Mouse (Mus musculus): Measurements from ENCODE around the gene Idh1. TPM values are rescaled to one million over a fixed set of nuclear protein-coding genes. Genes with fewer than 3 reads are reported as not detected.

Gene Idh1
- polyA plus RNA-seq, 1 experiment from 2014 or later, result 292 TPM

GRCm38 (mm10) chr1:65217567-65217966, 31.3 kb upstream of the Idh1 start:
- Histone ChIP-seq H3K9me3 (replicated peaks; ENCODE audit: low read length) (no peaks in the 10 kb centered on the region), H3K4me2 (ENCODE audit: low read length) (no peak overlapping the region), H3K4me3 (replicated peaks; ENCODE audit: low read depth, low read length) (no peak overlapping the region), H3K36me3 (ENCODE audit: insufficient read depth, low read length) (peaks cover 14% of the 10 kb centered on the region), H3K4me1 (replicated peaks; ENCODE audit: insufficient read depth, low read length) (no peaks in the 10 kb centered on the region), H3K27me3 (ENCODE audit: insufficient read depth, low read length) (no peaks in the 10 kb centered on the region), H3K9ac (ENCODE audit: low read depth, low read length) (no peak overlapping the region), H3K27ac (no peak overlapping the region)
- no peak for TF ChIP-seq CTCF (IDR thresholded peaks at IDR 0.05; ENCODE audit: low read depth)
- 94% methylated on average over 2 of the region's 2 CpGs for WGBS
- DNase-seq (ENCODE audit: low spot score), result no peak
- ATAC-seq (replicated peaks; ENCODE audit: low FRiP score, low read depth), result no peak

GRCm38 (mm10) chr1:65213214-65213613, 26.9 kb upstream of the Idh1 start:
- ATAC-seq (replicated peaks; ENCODE audit: low FRiP score, low read depth) (no peak), DNase-seq (ENCODE audit: low spot score) (no peak)
- no peak for TF ChIP-seq CTCF (IDR thresholded peaks at IDR 0.05; ENCODE audit: low read depth)
- Histone ChIP-seq H3K9ac (ENCODE audit: low read depth, low read length) (no peak overlapping the region), H3K4me1 (replicated peaks; ENCODE audit: insufficient read depth, low read length) (no peaks in the 10 kb centered on the region), H3K27me3 (ENCODE audit: insufficient read depth, low read length) (no peaks in the 10 kb centered on the region), H3K4me2 (ENCODE audit: low read length) (no peak overlapping the region), H3K9me3 (replicated peaks; ENCODE audit: low read length) (no peaks in the 10 kb centered on the region; the same call in 1 of the 2 replicates), H3K27ac (no peak overlapping the region), H3K36me3 (ENCODE audit: insufficient read depth, low read length) (0 out of 2 replicates have a peak, but pooled peaks cover 11% of the 10 kb centered on the region), H3K4me3 (replicated peaks; ENCODE audit: low read depth, low read length) (no peak overlapping the region)
- 83% methylated on average over 2 of the region's 2 CpGs for WGBS

GRCm38 (mm10) chr1:65204299-65204698, 18.0 kb upstream of the Idh1 start:
- H3K4me1 ChIP-seq (replicated peaks; ENCODE audit: insufficient read depth, low read length), result no peaks in the 10 kb centered on the region
- no peak overlapping the region for H3K4me3 ChIP-seq (replicated peaks; ENCODE audit: low read depth, low read length)
- peaks cover 18% of the 10 kb centered on the region for H3K36me3 ChIP-seq (ENCODE audit: insufficient read depth, low read length)
- 71% methylated on average over 1 of the region's 1 CpGs for WGBS
- H3K9me3 ChIP-seq (replicated peaks; ENCODE audit: low read length), result no peaks in the 10 kb centered on the region
- ATAC-seq (replicated peaks; ENCODE audit: low FRiP score, low read depth) (no peak), DNase-seq (ENCODE audit: low spot score) (no peak)
- TF ChIP-seq CTCF (IDR thresholded peaks at IDR 0.05; ENCODE audit: low read depth), result no peak
- H3K27ac ChIP-seq, result no peak overlapping the region
- H3K9ac ChIP-seq (ENCODE audit: low read depth, low read length), result no peak overlapping the region
- H3K4me2 ChIP-seq (ENCODE audit: low read length), result no peak overlapping the region
- H3K27me3 ChIP-seq (ENCODE audit: insufficient read depth, low read length), result no peaks in the 10 kb centered on the region

DNA sequence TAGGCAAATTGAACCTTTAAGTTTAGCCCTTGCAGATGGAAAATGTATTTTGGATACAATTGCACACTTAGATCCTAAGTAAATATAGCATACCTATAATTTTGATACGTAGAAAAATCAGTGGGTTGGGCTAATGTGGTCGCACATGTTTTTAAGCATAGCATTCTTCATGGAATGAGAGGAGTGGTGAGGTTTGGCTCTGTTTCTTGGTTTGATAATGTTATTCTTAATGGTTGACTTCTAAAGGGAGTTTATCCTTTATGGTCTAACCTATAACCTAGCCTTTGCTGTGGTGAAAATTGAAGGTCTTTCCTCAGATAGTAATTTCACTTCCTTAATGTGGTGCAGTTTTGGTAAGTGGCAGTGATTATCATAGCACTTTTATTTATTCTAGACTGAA, 12.6 kb upstream of the Idh1 start:
- Histone ChIP-seq H3K4me2 (ENCODE audit: low read length) (no peak overlapping the region), H3K9me3 (replicated peaks; ENCODE audit: low read length) (no peaks in the 10 kb centered on the region), H3K4me3 (replicated peaks; ENCODE audit: low read depth, low read length) (no peak overlapping the region), H3K27me3 (ENCODE audit: insufficient read depth, low read length) (no peaks in the 10 kb centered on the region), H3K27ac (no peak overlapping the region), H3K36me3 (ENCODE audit: insufficient read depth, low read length) (peaks cover 5% of the 10 kb centered on the region; the same call in 1 of the 2 replicates), H3K4me1 (replicated peaks; ENCODE audit: insufficient read depth, low read length) (no peaks in the 10 kb centered on the region), H3K9ac (ENCODE audit: low read depth, low read length) (no peak overlapping the region)
- WGBS, result 96% methylated on average over 2 of the region's 2 CpGs
- DNase-seq (ENCODE audit: low spot score) (no peak), ATAC-seq (replicated peaks; ENCODE audit: low FRiP score, low read depth) (no peak)
- TF ChIP-seq CTCF (IDR thresholded peaks at IDR 0.05; ENCODE audit: low read depth), result no peak

- Histone ChIP-seq H3K9ac (ENCODE audit: low read depth, low read length) (no peak overlapping the region), H3K9me3 (replicated peaks; ENCODE audit: low read length) (no peaks in the 10 kb centered on the region), H3K4me3 (replicated peaks; ENCODE audit: low read depth, low read length) (no peak overlapping the region), H3K4me2 (ENCODE audit: low read length) (no peak overlapping the region), H3K27ac (no peak overlapping the region), H3K27me3 (ENCODE audit: insufficient read depth, low read length) (no peaks in the 10 kb centered on the region), H3K4me1 (replicated peaks; ENCODE audit: insufficient read depth, low read length) (no peaks in the 10 kb centered on the region), H3K36me3 (ENCODE audit: insufficient read depth, low read length) (peaks cover 5% of the 10 kb centered on the region; the same call in 1 of the 2 replicates)
- TF ChIP-seq CTCF (IDR thresholded peaks at IDR 0.05; ENCODE audit: low read depth), result no peak
- ATAC-seq (replicated peaks; ENCODE audit: low FRiP score, low read depth) (no peak), DNase-seq (ENCODE audit: low spot score) (no peak)
- 95% methylated on average over 2 of the region's 2 CpGs for WGBS
These were observed 12.1 kb upstream of the Idh1 start for GRCm38 (mm10) chr1:65198425-65198824.

- ATAC-seq (replicated peaks; ENCODE audit: low FRiP score, low read depth), result no peak
- H3K27me3 ChIP-seq (ENCODE audit: insufficient read depth, low read length), result no peaks in the 10 kb centered on the region
- peaks cover 12% of the 10 kb centered on the region for H3K36me3 ChIP-seq (ENCODE audit: insufficient read depth, low read length)
- no peak overlapping the region for H3K27ac ChIP-seq
- H3K4me1 ChIP-seq (replicated peaks; ENCODE audit: insufficient read depth, low read length), result no peaks in the 10 kb centered on the region
- no peak overlapping the region for H3K9ac ChIP-seq (ENCODE audit: low read depth, low read length)
- H3K9me3 ChIP-seq (replicated peaks; ENCODE audit: low read length), result no peaks in the 10 kb centered on the region
- H3K4me2 ChIP-seq (ENCODE audit: low read length), result no peak overlapping the region
- 93% methylated on average over 2 of the region's 2 CpGs for WGBS
- no peak overlapping the region for H3K4me3 ChIP-seq (replicated peaks; ENCODE audit: low read depth, low read length)
- no peak for DNase-seq (ENCODE audit: low spot score)
- no peak for TF ChIP-seq CTCF (IDR thresholded peaks at IDR 0.05; ENCODE audit: low read depth)
These were observed 6.9 kb upstream of the Idh1 start for GRCm38 (mm10) chr1:65193226-65193625.

DNA sequence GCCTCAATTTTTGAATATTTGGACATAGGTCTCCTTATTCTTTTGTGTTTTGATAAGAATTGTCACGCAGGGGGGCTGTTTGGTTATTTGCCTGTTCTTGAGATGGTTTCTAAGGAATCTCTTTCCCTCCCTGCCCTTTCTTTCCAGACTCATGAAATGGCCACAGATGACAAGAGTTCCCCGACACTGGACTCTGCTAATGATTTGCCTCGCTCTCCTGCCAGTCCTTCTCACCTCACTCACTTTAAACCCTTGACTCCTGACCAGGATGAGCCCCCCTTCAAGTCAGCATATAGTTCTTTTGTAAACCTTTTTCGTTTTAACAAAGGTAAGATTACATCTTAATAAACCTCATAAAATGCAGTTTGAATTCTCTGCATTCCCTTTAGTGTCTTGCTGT, 3.9 kb upstream of the Idh1 start:
- ATAC-seq (replicated peaks; ENCODE audit: low FRiP score, low read depth) (no peak), DNase-seq (ENCODE audit: low spot score) (no peak)
- Histone ChIP-seq H3K27me3 (ENCODE audit: insufficient read depth, low read length) (no peaks in the 10 kb centered on the region), H3K4me1 (replicated peaks; ENCODE audit: insufficient read depth, low read length) (no peaks in the 10 kb centered on the region), H3K4me3 (replicated peaks; ENCODE audit: low read depth, low read length) (no peak overlapping the region), H3K36me3 (ENCODE audit: insufficient read depth, low read length) (peaks cover 8% of the 10 kb centered on the region; the same call in 1 of the 2 replicates), H3K9ac (ENCODE audit: low read depth, low read length) (no peak overlapping the region), H3K4me2 (ENCODE audit: low read length) (no peak overlapping the region), H3K9me3 (replicated peaks; ENCODE audit: low read length) (no peaks in the 10 kb centered on the region), H3K27ac (no peak overlapping the region)
- TF ChIP-seq CTCF (IDR thresholded peaks at IDR 0.05; ENCODE audit: low read depth), result no peak
- 64% methylated on average over 4 of the region's 4 CpGs for WGBS

Measured in kidney, postnatal 0 days (tissue).